Mouse (Mus musculus): ENCODE results near the gene Cnrip1.

Cnrip1 gene

DNA sequence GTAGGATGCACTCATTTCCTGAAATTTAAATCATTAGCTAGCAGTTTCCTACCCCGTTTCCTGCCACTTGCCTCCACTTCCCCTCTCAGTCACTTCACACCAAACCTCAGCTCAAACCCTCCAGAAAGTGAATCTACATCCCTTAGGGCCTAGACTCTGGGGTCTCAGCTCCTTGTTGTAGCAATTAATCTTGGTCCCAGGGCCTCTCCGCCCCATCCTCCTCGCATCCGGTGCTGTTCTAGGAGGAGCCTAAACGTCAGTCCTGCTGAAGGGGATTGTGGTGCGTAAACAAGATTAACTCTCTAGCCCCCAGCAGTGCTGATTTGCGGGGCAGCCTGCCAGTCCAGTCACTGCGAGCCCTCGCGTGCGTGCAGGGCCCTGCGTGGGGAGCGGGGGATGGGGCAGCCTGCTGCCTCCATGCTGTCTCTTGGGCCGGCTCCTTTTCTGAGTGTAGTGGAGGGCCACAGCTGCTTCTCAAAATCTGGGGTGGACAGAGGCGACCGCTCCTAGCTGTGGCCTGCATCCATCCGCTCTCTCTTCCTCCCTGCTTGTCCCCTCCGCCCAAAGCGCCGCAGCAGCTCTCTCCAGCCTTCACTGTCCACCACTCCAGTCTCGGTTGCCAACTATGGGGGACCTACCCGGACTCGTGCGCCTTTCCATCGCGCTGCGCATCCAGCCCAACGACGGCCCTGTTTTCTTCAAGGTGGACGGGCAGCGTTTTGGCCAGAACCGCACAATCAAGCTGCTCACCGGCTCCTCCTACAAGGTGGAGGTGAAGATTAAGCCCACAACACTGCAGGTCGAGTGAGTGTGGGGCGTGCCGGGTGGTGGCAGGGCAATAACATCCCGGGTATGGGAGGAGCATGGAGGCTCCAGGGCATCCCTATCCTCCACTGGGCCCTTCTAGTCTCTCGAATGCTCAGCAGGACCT is at the start of gene Cnrip1, which contains the start of gene Plek:
TSS of gene Cnrip1 (plus strand) at position 42 of the 931 bp plus-strand sequence.
TSS of gene Plek (minus strand) at position 837 of the 931 bp plus-strand sequence.
- WGBS = under 1% methylated on average over 38 of the region's 38 CpGs

DNA sequence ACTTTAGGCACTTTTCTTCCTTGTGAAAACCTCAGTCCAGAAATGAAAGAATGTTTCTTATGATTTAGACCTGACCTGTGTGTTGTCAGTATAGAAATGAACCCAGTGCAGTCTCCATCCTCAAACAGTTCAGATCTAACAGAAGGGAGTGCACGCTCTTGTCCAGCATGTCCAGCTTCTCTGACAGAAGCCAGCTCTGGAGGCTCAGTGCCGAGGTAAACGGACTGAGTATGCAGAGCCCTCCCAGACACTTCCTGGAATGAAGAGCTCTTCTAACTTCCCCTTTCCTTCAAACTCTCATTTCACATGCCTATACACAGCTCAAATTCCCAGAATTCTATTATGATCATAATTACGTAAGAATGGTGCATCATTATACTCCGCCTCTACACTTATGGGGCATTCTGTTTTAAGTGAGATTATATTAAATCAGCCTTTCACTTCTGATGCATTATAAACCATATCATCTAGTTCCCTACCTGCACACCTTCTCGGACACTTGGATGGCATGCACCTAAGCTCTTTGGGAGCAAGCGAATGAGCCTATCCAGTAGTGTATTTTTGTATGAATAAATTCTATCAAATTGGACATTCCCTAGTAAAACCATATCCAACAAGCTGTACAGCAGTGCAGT is 48.5 kb upstream of the Cnrip1 start:
- WGBS = 88% methylated on average over 7 of the region's 7 CpGs

DNA sequence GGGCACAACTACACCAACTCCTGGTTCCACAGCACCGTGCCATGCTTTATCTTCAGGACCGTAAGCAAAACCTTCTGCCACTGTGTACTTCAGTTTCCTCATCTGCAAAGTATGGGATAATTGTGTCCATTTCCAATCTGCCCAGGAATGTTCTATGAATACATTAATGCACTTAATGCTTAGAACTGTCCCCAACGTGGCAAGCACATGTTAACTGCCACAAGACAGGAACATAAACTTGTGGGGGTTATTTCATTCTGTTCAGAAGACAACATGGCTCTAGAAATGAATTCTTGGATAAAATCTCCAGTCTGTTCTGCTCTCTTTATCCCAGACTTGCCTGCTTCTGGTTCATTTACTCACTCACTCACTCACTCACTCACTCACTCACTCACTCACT is 47.6 kb upstream of the Cnrip1 start:
- WGBS = 82% methylated on average over 3 of the region's 3 CpGs

DNA sequence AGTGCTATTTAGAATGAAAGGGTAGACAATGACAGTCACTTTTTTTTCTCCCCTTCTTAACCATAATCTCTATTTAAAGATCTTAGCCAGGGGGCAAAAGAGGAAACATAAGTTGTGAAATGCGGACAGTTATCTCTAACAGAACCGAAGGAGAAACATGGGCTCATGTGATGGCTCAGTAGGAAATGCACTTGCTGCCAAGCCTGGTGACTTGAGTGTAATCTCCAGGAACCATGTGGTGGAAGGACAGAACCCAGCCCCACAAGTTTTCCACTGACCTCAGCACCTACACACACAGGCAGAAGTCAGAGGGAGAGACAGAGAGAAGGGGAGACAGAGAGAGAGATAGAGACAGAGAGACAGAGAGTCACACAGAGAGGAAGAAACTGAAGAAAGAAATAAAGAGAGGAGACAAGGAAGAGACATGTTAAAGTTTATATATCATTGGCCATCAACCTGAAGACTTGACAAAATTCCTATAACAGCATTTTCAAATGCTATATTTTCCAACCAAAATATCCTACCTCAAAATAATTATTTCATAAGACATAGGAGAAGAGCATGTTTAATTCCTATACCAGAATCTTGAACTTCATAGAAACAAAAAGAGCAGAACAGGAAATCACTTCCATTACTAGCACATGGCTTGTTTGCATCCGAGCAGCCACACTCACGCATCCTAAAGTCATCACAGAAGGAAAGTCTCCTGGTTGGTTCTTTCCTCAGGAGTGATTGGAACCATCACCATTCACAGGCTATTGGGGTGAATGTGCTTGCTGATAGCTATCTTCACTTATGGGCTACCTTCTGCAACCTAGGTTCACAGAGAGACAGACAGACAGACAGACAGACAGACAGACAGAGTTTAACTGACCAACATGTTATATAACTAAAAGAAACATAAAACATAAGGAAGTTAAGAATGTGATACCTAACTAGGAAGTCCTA is 46.2 kb upstream of the Cnrip1 start:
- WGBS = 76% methylated on average over 4 of the region's 4 CpGs

DNA sequence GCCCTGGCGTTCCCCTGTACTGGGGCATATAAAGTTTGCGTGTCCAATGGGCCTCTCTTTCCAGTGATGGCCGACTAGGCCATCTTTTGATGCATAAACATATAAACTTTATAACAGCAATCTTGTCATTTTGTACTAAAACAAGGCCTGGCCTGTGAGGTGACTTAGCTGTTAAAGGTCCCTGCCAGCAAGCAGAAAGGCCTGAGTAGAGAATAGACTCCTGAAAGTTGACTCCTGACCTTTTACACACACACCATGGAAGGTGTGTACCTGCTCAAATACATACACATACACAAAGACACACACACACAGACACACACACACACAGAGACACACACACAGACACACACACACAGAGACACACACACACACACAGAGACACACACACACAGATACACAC is 44.9 kb upstream of the Cnrip1 start:
- 86% methylated on average over 3 of the region's 3 CpGs for WGBS

DNA sequence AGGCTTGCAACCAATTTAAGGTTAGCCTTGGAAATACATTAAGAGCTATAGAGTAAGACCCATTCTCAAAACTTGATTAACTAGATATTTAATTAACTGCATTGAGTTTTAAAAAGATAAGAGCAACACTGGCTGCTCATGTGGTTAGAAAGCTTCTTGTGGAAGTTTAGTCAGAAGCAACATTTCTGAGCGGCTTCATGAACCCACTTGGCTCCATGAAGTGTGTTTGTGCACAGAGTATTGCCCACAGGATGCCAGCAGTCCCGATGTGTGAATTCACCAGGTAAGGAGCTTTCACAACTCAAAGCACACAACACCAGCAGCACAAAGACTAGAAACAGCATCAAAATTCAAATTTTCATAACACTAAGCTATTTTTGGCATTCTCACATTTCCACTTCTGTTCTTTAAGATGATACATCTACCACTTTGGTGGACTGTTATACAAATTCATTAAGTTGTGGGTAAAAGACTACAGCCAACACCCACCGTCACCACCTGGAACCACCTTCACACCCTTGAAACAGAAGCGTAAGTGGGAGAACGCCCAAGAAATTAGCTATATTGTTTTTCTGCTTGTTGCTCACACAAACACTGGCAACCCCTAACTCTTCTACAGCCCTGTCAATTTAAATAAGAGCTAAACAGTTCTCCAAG is 43.7 kb upstream of the Cnrip1 start:
- WGBS = 54% methylated on average over 5 of the region's 5 CpGs

DNA sequence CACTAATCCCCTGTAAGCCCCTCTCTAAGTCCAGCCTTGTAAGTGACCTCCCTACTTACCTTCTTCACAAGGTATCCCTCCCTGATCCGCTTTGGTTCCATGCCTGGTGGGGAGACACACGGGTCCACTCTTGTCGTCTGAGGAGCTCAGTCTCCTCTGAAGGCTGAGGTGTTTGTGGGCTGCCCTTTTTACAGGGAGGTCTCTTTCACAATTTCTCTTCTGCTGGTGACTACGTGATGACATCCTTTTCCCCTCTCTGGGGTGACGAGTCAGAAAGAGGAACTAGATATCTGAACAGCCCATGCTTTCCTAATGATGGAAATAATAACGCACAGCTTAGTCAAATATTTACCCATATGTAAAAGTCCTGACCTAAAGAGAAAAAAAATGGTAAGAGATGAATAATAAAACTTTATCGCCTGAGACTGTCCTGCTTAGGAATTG is 42.9 kb upstream of the Cnrip1 start:
- 77% methylated on average over 7 of the region's 7 CpGs for WGBS

DNA sequence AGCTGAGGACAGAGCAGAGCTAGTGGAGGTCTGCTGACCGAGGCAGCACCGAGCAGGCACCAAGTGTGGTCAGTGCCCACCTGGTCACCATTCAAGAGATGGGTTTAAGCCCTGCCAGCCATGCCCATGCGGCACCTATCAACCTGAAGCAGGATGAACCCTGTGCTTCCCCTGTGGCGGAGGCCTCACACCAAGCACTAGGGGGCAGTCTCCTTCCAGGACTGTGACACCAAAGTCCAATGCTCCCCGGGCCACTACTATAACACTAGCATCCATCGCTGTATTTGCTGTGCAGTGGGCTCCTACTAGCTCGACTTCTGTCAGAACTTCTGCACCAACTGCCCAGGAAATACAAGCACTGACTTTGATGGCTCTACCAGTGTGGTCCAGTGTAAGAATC is 32.1 kb upstream of the Cnrip1 start:
- 88% methylated on average over 7 of the region's 7 CpGs for WGBS

DNA sequence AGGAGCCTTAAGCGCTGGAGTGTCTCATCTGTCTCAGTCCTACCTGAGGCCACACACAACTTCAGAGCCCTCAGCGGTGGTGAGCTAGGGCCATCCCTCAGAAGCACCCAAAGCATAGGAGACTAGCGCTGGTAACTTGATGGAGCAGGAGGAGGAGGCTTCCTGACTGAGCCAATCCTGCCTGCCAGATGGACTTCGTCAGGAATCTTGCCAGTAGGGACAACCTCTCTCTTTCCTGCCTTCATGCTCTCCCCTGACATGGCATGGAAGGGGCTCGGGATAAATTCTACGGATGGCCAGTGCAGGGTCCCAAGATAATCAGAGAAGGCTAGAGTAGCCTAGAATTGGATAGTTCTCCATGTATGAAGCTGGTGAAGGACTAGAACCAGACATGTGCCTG is 28.2 kb upstream of the Cnrip1 start:
- WGBS = 82% methylated on average over 6 of the region's 6 CpGs

DNA sequence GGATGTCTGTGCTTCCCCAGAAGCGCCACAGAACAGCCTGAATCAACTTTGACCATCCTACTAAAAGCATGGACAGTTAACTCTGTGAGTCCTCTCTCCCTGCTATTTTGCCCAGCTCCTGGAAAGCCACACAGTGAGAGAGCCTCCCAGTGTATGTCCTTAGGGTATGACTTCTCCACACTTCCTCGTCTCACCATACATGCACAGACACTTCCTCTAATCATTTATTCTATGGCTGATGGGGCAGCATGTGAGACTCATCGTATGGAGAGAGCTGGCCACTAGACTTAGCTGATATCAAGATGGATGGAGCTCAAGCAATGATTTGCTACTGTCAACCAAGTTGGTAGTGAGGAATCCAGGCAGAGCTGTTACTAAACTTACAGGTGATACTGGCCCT is 27.4 kb upstream of the Cnrip1 start:
- 89% methylated on average over 3 of the region's 3 CpGs for WGBS

DNA sequence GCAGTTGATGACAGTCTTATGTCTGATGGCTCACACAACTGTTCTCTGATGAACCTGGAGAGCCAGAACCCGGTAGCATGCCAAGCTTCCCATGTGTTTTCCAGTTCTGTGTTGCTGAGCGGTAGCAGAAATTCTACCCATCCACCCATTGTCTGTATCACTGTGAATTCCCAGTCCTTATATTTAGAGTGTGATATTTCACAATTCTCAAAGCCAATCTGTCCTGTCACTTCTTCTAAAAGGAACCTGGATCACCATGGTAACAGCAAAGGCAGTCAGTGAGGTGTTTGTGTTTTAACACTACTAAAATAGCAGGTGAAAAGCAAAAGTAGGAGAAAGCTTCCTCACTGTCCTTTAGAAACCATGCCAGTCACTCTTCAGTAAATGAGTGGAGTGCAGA is 5.6 kb upstream of the Cnrip1 start:
- 58% methylated on average over 2 of the region's 2 CpGs for WGBS

DNA sequence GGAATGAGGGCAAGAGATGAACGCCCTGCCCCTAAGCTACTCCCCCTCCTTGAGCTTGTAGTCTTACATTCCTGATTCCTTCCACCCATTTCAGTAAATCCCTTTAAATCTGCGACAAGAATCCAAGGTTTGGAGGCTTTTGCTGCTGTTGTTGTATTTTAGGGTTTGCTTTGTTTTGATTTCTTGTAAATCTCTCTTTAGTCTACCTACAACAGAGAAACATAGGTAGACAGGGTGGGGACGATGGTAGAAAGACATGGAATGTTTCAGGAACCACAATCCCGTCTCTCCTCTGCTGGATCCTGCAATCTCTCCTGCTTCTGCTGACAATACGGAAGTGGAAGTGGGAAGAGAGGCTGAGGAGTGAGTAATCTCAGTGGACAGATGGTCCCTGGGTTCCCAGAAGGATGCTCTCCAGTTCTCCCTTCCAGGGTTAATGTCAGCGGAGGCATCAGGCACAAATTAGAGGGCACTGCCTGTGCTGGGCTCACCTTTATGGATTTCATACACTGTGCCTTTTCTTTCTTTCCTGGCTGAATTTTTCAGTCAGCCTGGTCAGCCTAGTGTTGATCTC is 1.2 kb downstream of the Cnrip1 start:
- WGBS = 7% methylated on average over 6 of the region's 6 CpGs

DNA sequence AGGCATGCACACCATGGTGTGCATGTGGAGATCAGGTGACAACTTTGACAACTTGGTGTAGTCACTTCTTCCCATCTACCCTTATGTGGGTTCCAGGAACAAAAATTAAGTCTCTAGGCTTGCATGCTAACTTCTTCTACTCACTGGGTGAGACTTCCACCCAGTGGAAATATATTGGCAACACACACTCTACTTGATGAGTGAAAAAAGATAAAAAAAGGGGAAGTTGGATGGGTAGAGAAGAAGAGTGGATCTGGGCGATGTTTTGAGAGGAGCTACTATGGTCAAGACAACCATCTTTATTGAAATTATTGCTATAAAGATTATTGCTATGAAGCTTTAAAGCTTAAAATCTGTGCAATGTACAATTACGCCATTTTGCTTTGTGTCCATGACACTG is 18.0 kb downstream of the Cnrip1 start:
- 96% methylated on average over 2 of the region's 2 CpGs for WGBS

DNA sequence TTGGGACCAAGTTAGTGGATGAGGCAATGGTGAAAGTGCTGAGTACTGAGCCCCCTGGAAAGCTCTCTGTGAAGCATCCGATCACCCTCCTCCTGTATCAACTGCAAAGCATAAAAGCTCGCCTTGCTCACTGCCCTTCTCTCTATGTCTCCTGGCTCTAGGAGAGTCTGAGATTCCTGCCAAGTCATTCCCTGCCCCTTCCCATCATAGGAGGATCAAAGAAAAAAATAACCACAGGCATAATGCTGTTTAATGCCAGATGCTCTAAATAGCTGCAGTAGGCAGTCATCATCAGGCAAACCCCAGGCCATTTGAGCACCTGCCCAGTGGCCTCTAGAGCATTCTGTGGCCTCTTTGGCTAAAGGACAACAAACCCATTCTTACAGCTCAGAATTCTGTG is 24.3 kb downstream of the Cnrip1 start:
- WGBS = 91% methylated on average over 2 of the region's 2 CpGs

DNA sequence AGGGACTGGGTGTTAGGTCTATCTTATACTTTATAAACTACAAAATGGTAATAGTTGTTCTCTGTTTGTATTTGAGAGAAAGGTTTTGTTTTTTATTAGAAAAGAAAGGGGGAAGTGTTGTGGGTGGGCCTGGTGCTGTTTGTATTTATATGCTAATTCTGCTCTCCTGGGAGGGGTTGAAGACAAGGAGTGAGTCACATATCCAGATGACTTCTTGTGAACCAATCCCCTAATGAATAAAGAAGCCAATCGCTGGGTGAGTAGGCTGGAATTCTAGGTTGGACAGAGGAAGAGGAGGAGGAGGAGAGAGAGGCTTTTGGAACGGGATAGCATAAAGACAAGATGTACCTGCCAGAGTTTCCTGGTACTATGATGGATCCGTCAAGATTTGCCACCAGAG is 30.7 kb downstream of the Cnrip1 start:
- 40% methylated on average over 3 of the region's 3 CpGs for WGBS

DNA sequence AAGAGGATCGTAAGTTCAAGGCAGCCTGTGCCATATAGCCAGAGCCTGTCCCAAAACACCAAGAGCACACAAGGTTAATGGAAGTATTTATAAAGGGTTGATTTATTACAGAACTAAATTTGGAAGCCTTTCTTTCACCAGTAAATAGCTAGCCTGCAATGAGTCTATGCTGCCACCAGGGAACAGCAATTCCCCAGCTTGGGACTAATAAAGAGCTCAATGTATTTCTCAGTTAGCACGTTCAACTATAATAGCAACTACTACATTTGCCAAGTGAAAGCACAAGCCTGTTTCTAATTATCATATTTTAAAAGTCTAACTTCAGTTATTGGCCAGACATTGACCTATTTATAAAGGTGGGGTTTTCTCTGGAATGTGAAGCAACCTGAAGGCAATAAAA is 31.6 kb downstream of the Cnrip1 start:
- 39% methylated on average over 2 of the region's 2 CpGs for WGBS

DNA sequence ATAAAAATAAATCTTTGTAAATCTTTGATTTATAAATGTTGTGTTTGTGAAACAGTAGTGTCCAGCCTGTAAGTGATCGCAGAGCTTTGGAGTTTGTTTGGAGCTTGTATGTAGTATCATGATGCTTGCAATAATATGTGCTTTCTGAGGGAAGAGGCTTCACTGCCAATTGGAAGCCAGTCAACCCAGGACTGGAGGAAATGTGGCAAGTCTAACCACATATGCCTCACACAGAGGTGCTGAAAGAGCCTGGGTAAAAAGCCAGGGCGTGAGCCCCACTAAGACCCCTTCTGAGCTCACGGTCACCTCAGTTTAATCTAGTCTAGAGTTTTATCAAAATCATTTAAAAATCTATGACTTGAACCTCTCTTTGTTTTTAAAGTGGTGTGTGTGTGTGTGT is 32.1 kb downstream of the Cnrip1 start:
- WGBS = 76% methylated on average over 3 of the region's 3 CpGs

DNA sequence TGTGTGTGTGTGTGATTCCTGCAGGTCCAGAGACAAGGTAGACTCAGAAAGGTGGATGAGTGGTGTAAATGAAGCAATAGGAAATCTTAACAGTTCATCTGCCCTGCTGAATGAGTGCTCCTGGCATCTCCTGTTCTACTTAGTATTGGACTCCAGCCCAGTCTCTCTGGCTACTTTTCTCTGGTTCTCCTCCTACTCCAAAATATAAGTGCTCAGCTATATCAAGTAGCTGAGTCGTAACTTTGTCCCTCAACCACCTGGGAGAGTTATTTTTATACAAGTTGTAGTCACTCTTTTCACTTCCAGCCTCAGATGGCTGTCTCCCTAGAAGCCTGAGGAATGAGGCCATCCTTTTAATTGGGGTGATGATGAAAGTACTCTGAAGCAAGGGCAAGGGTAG is 32.5 kb downstream of the Cnrip1 start:
- WGBS = 18% methylated on average over 1 of the region's 1 CpGs

DNA sequence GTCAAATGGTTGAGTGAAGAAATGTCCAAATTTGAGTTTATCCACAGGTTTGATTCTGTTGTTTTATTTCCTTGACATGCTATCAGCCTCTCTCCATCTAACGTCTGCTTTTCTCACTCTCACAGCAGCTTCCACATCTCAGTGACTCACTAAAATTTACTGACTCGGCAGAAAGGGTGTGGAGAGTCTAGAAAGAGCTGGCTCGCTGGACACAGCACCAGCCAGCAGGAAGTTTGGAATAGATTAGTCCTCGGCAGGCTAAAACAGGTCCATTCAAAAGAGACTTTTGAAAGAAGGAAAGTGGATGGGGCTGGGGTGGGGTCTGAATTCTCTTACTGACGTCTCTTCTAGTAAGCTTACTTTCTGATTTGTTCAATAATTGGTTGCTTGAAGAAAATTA is 34.7 kb downstream of the Cnrip1 start:
- 21% methylated on average over 5 of the region's 5 CpGs for WGBS

DNA sequence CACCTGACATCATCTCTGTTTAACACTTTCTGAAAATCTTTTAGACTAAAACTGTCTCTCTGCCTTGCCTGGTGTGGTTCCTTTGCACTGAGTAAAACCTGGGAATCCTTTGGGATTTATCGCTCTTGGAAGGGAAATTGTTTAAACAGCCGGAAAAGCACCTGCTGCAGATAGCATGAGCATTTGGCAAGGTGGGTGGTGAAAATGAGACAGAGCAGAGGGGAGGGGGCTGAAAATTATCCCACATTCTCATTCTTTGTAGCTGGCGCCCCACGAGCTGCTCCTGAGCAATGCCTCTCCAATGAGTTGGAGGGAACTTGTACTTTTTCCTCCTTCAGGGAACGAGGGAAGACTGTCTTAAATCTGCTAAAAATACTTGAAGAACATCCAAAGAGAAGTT is 55.5 kb downstream of the Cnrip1 start:
- WGBS = 53% methylated on average over 5 of the region's 5 CpGs

DNA sequence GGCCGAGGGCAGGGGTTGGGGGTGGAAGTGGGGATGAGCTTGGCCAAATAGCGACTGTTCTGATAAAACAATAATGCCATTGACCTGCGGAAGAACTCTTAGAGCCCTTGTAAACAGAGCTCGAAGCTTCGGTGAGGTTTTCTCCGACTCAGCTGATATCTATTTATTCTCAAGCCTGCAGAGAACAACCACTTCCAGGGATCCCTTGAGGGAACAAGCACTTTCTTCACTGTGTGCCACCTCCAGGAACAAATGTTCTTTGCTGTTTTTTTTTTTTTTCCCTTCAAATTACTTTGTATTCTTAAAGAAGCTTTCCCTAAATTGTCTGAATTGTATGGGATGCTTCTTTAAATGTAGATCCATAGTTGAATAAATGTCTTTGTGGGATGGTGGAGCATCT is 56.0 kb downstream of the Cnrip1 start:
- 38% methylated on average over 6 of the region's 6 CpGs for WGBS
